Mouse (Mus musculus) left cerebral cortex, adult 8-10 months (tissue): ENCODE data around the gene Ndufa13. TPM values are rescaled to one million over a fixed set of nuclear protein-coding genes. Genes with fewer than 3 reads are reported as not detected.
A peak's percentile ranks its signal among the peaks of the same experiment; 100 is the strongest.
"Not testable (repeated sequence)": the region's sequence is repeated elsewhere in the genome, so short reads cannot be mapped to it uniquely, and the experiment has no call there.

ENCODE experiments used
- DNase-seq, 2 experiments: peaks; one replicate each; pipeline ENCODE4 v3.0.0; 2022; ENCODE audit warnings: low spot score in 2 of 2
- total RNA-seq, 4 experiments: library from RNA; stranded (reverse); gene quantifications; 2 replicates each; pipeline ENCODE4 v1.2.4; 2022

Ndufa13 gene
- total RNA-seq = 100 to 1,000 TPM; 102 to 149 (median 131) TPM

- DNase-seq = peak; percentile 45 to 61
Observed at GRCm38 (mm10) chr8:69902163-69903062, at the start of gene Ndufa13, which contains the start of the genes Tssk6 and Yjefn3. Gene Ndufa13, minus strand, starts transcription at chr8:69902558. Gene Tssk6, plus strand, starts transcription at chr8:69902184. Gene Yjefn3, minus strand, starts transcription at chr8:69902712.

GRCm38 (mm10) chr8:69950300-69950699 lies 47.9 kb upstream of the Ndufa13 start:
- DNase-seq = no peak

- DNase-seq = not testable (repeated sequence)
Observed at GRCm38 (mm10) chr8:69942495-69942894, 40.1 kb upstream of the Ndufa13 start.

- DNase-seq = no peak
Observed at GRCm38 (mm10) chr8:69940386-69940785, 38.0 kb upstream of the Ndufa13 start.

GRCm38 (mm10) chr8:69939633-69940032 lies 37.3 kb upstream of the Ndufa13 start:
- no peak for DNase-seq

GRCm38 (mm10) chr8:69938245-69938982 lies 36.1 kb upstream of the Ndufa13 start:
- DNase-seq = no peak

- DNase-seq = no peak
Observed at GRCm38 (mm10) chr8:69937466-69937865, 35.1 kb upstream of the Ndufa13 start.

GRCm38 (mm10) chr8:69936050-69936794 lies 33.9 kb upstream of the Ndufa13 start:
- DNase-seq = no peak

GRCm38 (mm10) chr8:69935431-69935830 lies 33.1 kb upstream of the Ndufa13 start:
- DNase-seq = no peak

GRCm38 (mm10) chr8:69934582-69934981 lies 32.2 kb upstream of the Ndufa13 start:
- no peak for DNase-seq

GRCm38 (mm10) chr8:69933811-69934210 lies 31.5 kb upstream of the Ndufa13 start:
- DNase-seq = no peak

- DNase-seq = no peak
Observed at GRCm38 (mm10) chr8:69926901-69927300, 24.5 kb upstream of the Ndufa13 start.

GRCm38 (mm10) chr8:69923986-69924385 lies 21.6 kb upstream of the Ndufa13 start:
- no peak for DNase-seq

- no peak for DNase-seq
Observed at GRCm38 (mm10) chr8:69921141-69921540, 18.8 kb upstream of the Ndufa13 start.

GRCm38 (mm10) chr8:69919876-69920662 lies 17.7 kb upstream of the Ndufa13 start:
- DNase-seq = no peak

GRCm38 (mm10) chr8:69919010-69919409 lies 16.7 kb upstream of the Ndufa13 start:
- peak; percentile 62 to 64 for DNase-seq

GRCm38 (mm10) chr8:69918506-69918905 lies 16.1 kb upstream of the Ndufa13 start:
- no peak for DNase-seq

- DNase-seq = no peak
Observed at GRCm38 (mm10) chr8:69915748-69916147, 13.4 kb upstream of the Ndufa13 start.

- no peak for DNase-seq
Observed at GRCm38 (mm10) chr8:69914526-69914925, 12.2 kb upstream of the Ndufa13 start.

GRCm38 (mm10) chr8:69912478-69913074 lies 10.2 kb upstream of the Ndufa13 start:
- peak; percentile 53 to 72 for DNase-seq
